Mouse (Mus musculus): ENCODE data around the gene C77080.

The C77080 gene

DNA sequence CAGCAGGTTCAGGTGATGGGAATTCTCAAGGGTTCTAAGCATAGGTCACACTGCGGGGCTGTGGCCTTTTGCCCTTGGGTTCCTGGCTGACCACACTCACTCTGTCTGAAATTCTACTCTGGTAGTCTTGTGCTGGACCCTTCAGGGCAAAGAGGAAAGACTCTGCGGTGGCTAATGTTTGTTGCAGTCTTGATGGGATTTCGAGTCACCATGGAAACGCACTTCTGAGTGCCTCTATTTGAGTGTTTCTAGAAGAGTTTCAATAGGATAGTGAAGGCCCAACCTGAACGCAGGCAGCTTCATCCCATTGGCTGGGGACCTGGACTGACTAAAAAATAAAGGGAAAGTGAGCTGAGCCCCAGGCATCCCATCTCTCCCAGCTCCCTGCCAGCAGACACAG is 5.6 kb upstream of the C77080 start:
- no peak for DNase-seq (ENCODE audit: low read depth)

DNA sequence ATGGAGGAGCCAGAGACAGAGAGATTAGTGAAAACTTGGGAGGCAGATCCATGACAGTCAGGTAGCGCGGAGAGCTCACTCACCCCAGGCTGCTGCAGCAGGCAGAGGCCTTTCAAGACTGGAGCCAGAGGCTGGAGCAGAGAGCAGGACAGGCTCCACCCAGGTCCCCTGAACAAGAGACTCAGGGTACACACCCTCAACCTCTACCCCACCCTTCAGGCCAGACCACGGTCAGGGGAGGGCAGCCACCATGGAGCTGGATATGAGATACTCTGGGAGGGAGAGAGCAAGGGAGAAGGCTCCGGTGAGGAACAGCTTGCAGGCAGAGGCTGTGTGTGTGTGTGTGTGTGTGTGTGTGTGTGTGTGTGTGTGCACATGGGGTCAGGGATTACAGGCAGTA is 5.0 kb upstream of the C77080 start:
- no peak for DNase-seq (ENCODE audit: low read depth)

DNA sequence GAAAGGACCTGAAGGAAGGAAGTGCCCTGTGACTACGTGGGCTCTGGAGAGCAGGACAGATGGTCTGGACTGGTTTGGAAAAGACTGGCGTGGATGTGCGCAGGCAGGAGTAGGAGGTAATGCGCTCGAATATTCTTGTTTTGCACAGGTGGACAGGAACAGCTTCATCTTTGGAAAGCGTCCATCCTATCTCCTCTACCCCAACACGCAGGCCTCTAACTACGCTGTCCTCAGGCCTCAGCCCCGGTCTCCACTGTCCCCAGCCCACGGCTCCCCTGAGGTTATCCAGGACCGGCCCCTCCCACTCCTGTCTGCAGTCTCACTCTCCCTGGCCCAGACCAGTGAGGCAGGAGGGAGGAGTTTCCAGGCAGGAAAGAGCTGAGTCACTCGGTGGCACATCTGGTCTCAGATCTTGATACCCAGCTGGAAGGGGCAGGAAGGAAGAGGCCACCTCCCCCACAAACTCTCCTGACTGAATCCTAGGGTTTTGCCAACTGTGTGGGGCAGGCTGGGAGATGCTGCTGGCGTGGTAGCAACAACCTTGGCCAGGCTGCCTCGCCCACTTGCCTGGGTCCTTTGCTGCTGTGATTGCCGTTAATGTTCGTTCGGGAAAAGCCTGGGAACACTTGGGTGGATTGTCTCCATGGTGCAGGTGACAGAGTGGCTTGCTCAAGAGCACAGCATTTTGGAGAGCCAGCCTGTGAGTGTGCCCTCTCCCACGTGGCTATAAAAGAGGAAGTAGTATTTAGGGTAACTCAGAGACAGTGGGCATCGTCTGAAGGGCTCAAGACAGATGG is 2.2 kb upstream of the C77080 start:
- peak; percentile 88 for DNase-seq (ENCODE audit: low read depth)

DNA sequence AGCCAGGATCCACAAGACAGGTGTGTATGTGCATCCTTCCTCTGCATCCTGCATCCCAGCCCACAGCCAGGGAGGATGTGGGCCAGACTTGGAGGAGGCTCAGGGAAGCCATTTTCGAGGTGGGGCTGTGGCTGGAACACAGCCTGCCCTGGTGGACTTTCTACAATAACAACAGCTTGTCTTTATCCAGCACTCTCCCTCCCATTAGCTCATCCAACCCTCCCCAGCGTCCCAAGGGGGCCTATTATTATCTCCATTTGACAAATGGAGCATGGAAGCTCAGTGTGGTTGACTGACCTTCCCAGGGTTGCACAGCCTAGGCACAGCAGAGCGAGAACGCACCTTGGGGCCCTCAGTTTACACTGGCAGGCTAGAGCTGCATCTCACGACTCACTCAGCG is 526 bp downstream of the C77080 start:
- peak; percentile 74 for DNase-seq (ENCODE audit: low read depth)

- DNase-seq (ENCODE audit: low read depth): peak; percentile 60
Observed at GRCm38 (mm10) chr4:129259101-129259500, 2.1 kb downstream of the C77080 start.

DNA sequence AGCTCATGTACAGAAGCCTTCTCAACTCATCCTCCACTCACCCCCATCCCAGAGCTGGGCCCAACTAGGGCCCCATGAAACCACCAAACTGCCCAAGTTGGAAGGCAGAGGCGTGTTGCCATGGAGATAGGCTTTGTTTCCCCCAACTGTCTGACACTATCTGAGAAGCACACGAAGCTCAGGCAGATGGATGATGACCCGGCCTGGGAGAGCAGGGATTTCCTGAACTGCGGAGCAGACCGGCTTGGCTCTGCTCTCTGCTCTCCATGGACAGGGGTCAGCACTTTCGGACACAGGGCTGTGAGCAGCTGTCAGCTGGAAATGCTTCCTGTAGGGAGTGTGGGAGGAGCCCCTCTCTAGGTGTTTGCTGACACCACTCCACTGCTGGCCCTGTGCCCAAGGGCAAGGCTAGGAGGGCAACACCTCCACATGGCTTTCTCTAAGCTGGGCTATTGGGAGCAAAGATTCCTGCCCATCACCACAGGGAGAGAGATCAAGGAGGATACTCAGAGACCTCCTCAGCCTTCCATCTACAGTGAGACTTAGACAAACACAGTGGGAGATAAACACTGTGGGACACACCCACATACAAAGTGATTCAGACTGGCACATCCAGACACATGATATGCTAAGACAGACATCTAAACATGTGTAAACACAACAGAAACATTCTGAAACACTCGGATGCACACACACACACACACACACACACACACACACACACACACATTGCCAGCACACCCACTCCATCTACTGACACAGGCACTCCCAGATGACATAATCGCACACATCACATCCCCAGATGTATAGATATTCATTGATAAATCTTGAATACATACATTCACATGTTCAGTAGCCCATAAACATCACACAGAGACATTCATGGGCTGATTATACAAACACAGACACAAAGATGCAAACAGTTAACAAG is 4.5 kb downstream of the C77080 start:
- peak; percentile 50 for DNase-seq (ENCODE audit: low read depth)

DNA sequence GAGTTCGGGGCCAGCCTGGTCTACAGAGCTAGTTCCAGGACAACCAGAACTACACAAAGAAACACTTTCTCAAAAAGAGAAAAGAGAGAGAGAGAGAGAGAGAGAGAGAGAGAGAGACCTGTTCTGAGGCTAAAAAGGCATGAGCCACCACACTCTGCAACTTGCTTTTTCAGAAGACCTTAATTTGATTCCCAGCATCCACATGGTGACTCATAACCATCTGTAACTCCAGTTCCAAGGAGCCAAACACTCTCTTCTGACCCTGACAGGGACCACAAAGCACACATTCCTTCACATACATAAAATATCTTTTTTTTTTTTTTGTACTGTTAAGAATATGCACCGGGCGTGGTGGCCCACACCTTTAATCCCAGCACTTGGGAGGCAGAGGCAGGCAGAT is 6.6 kb downstream of the C77080 start:
- no peak for DNase-seq (ENCODE audit: low read depth)

- DNase-seq (ENCODE audit: low read depth): no peak
Observed at GRCm38 (mm10) chr4:129252492-129252891, 8.7 kb downstream of the C77080 start.

DNA sequence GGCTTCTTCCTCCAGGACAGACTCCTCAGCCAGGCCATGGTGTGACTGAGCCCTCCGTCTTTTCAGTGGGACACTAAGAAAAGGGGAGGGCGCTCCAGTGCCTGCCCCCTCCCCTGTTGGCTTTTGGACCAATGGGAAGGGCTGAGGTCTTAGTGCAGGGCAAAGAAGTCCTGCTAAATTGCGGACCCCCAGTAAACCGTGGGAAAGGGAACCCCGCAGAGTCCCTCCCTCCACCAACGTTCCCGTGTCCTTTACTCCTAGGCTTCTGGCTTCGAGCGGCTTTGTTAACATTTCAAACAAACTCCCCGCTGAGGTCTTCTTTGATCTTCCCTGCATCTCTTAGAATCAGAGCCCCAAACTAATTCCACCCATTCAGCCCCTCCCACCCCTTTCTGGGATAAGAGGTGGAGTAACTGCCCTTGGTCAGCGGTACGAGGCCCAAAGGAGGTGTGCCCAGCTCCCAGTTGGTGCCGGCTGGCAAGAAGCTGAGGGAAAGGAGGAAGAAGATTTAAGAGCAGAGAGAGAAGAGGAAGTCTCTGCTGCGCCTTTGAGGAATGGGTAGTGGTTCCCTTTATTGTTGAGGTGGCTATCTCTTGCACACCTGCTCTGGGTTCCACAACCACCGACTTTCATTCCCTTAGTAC is 9.6 kb downstream of the C77080 start:
- no peak for DNase-seq (ENCODE audit: low read depth)

DNA sequence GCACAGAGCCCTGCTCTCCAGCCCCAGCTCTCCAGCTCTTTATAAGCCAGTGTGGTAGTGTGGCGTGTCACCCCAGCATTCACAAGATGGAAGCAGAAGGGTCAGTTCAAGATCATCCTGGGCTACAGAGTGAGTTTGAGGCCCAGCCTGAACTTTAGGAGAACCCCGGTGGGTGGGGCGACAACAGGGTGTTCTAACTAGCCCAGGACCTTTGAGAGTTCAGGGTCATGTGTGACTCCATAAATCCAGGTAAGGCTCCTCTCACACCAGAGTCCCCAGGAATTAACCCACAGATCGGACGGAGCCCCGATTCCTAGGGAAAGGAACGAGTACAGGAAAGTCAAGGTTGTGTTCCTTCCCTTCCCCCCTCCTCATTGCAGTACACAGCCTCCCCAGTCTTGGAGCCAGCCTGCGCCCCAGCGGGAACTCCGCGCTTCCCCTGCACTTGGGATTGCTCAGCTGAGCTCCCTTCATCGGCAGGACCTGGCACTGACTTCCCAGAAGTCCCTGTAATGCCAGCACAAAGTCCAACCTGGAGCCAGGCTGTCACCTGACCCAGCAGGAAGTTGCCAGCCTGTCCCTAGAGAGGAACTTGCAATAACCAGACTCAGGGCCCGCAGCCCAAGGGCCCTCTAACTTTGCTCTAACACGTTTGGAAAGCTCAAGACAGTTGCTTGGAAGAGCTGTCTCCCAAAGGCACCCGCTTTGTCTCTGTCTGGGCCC is 10.3 kb downstream of the C77080 start:
- no peak for DNase-seq (ENCODE audit: low read depth)

- no peak for DNase-seq (ENCODE audit: low read depth)
Observed at GRCm38 (mm10) chr4:129249288-129249687, 11.9 kb downstream of the C77080 start.

DNA sequence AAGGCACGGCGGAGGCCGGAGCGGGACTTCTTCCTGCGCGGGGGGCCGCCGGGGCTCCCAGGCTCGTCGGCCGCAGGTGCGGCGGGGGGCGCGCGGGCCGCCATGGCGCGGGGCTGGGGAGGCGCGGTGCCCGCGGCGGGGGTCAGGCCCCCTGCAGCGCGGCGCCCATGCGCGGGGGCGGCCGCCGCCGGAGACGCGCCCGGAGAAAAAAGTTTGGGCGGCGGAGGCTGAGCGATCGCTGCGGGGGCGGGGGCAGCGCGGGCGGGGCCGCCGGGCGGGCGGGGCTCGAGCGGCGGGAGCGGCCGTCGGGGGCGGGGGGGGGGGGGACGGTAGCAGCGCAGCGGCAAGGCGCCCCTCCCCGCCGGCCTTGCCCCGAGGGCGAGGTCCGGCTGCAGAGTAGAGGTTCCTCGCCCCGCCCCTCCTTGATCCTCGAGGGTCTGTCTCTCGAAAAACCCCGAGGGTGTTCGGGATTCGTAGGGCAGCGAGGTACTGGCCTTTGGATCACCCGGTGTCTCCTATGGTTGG is 12.9 kb downstream of the C77080 start:
- DNase-seq (ENCODE audit: low read depth): peak; percentile 59

GRCm38 (mm10) chr4:129247381-129248242 is 13.6 kb downstream of the C77080 start:
- peak; percentile 32 for DNase-seq (ENCODE audit: low read depth)

DNA sequence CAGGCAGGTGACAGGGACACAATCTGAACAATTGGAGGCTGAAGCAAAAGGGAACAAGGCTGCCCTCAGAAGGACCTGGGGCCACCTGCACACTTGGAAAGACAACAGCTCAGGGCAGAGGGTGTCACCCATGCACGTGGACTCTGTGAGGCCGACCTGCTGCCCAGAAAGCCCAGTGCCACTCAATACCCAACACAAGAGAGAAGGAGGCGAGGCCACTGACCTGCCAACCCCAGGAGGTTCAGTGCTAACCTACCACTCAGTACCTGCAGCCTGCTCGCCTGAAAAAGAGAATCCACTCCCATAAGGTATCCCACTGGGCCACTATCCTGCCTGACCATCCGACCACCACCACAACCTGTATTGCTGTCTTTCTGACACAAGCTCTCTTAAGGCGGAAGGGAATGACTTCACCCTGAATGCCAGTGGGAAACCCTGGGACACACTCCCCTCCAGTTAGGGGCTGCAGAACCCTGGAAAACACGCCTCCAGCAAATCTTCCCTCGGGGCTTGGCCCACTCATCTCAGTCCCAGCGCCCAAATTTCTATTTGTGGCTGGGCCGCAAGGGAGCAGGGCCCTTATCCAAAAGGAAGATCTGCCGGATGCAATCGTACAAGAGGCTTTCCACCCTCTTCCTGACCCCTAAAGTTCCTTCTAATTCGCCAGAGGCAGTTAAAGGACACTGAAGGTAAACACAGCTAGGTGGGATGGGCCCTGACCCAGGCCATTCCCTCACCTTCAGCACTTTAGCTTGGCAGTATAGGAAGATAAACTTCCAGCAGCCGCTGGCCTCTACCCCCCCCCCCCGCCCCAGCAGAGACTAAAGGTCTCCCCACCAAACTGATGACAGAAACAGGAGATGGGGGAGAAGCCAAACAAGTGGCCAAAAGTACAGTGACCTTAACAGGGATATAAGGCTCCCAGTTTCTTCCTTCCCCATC is 14.6 kb downstream of the C77080 start:
- DNase-seq (ENCODE audit: low read depth): no peak

DNA sequence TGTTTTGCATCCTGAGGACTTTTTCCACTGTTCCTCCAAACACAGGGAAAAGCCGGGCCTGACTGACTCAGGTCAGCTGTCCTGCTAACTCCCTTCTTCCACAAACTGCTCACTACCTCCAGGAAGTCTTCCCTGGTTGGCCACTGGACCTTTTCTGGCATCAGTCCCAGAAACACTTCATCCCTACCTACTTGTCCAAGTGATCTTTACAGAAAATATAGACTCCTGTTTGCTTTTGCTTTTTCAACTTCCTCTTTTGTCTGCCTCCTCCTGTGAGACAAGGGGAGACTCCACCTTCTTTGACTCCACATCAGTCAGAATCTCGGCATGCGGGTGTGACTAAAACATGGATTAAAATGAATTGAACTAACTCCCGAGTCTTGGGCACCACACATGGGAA is 16.4 kb downstream of the C77080 start:
- peak; percentile 56 for DNase-seq (ENCODE audit: low read depth)

GRCm38 (mm10) chr4:129242761-129243160 is 18.4 kb downstream of the C77080 start:
- DNase-seq (ENCODE audit: low read depth): no peak

- no peak for DNase-seq (ENCODE audit: low read depth)
Observed at GRCm38 (mm10) chr4:129242327-129242726, 18.9 kb downstream of the C77080 start.

- DNase-seq (ENCODE audit: low read depth): no peak
Observed at GRCm38 (mm10) chr4:129241898-129242297, 19.3 kb downstream of the C77080 start.

DNA sequence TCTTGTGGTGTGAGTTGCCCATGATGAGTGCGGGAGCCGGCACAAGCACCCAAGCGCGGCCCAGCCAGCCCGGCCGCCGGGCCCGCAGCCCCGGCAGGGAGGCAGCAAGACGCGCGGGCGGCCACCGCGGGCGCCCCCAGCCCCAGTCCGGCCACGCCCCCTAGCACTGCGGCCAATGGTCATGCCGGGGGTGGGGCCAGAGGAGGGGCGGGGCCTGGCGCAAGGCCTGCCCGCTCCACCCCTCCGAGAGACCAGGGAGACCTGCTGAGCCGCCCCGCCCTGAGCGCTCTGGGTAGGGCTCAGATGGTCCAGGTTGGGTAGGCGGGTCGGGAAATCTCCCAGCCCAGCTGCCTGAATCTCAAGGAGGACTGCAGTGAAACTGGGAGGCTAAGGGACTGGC is 22.1 kb downstream of the C77080 start:
- no peak for DNase-seq (ENCODE audit: low read depth)

All from NIH3T3 (cell line).